Mouse (Mus musculus): ENCODE data around the gene 1700017B05Rik.
"Not testable (repeated sequence)": the region's sequence is repeated elsewhere in the genome, so short reads cannot be mapped to it uniquely, and the experiment has no call there.

Gene 1700017B05Rik

GRCm38 (mm10) chr9:57212448-57213222 is 49.8 kb downstream of the 1700017B05Rik start:
- DNase-seq, result no peak

GRCm38 (mm10) chr9:57209316-57209715 is 53.1 kb downstream of the 1700017B05Rik start:
- DNase-seq, result peak; percentile 51

GRCm38 (mm10) chr9:57206896-57207295 is 55.5 kb downstream of the 1700017B05Rik start:
- DNase-seq, result no peak

- DNase-seq, result not testable (repeated sequence)
Measured at GRCm38 (mm10) chr9:57203571-57203970, 58.8 kb downstream of the 1700017B05Rik start.

Measured in lung, postnatal 10 days (tissue).